ENCODE assay signal across 8 mouse cellular contexts in the genomic region with DNA sequence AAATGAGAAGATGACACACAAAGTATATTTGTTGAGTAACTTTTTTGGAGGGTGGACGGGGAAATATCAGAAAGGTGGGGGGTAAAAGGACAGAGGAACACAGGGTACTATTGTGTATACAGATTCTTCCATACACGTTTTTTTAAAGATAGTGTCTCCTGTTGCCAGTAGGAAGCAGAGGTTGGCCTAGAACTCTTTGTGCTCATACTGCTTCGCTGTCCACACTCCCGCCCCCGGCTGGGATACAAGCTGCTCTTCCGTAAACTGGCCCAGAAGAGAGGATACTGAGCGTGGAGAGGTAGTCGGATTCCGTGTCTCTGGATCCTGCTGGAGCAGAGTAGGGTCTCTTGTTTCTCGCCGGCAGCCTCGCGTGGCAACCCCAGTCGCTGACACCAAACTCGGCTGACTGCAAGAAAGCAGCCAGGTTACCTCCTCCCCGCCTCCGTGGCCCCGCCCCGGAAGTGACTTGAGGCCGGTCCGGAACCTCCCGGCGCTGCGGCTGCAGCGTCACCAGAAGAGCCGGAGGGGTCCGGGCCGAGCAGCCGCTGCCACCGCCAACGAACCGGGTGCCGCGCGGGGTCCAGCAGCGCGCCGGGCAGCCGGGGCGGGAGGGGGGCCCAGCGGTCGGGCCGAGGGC. TPM values are rescaled to one million over a fixed set of nuclear protein-coding genes. Genes with fewer than 3 reads are reported as not detected.
DNase-seq lines count a peak whose midpoint lies in the region; ATAC-seq and TF ChIP-seq lines count a peak whose summit lies in the region.

A gene (plus strand): TSS at position 460 of the 637 bp plus-strand sequence.

- peak; percentile 97 for ATAC-seq in frontal cortex, adult (ENCODE audit: low TSS enrichment)
- ATAC-seq in lung, postnatal 0 days: peak; percentile 98

- no peaks in the 10 kb centered on the region for H3K9me3 ChIP-seq in hindbrain, embryonic 10.5 days
- H3K9me3 ChIP-seq in lung, postnatal 0 days (ENCODE audit: low read length): no peaks in the 10 kb centered on the region

- H3K4me1 ChIP-seq in hindbrain, embryonic 10.5 days (replicated peaks): peaks cover 16% of the 10 kb centered on the region
- H3K4me1 ChIP-seq in lung, postnatal 0 days (ENCODE audit: insufficient read depth, low read depth, low read length): 0 out of 2 replicates have a peak, but pooled peaks cover 4% of the 10 kb centered on the region

- H3K36me3 ChIP-seq in hindbrain, embryonic 10.5 days: no peaks in the 10 kb centered on the region
- H3K36me3 ChIP-seq in lung, postnatal 0 days (ENCODE audit: insufficient read depth, low read length): no peaks in the 10 kb centered on the region

- no peak for TF ChIP-seq CTCF in lung, postnatal 0 days (IDR thresholded peaks at IDR 0.05)

- DNase-seq in MEL-GATA-1-ER (ENCODE audit: extremely low read depth, low read depth): peak; percentile 79
- DNase-seq in cerebellum, adult 8-10 months: peak; percentile 90
- DNase-seq in hindbrain, embryonic 10.5 days (ENCODE audit: low spot score): peak; percentile 94
- DNase-seq in layer of hippocampus, adult 9-11 months: peak; percentile 94
- peak; percentile 97 for DNase-seq in lung, postnatal 0 days (ENCODE audit: low spot score)
- DNase-seq in ovary, postnatal 14 days (ENCODE audit: low spot score): peak; percentile 90
- DNase-seq in thymus, postnatal 14 days: peak; percentile 95

- H3K4me3 ChIP-seq in hindbrain, embryonic 10.5 days: peak within 1 kb of the TSS; percentile 93
- H3K4me3 ChIP-seq in lung, postnatal 0 days (ENCODE audit: low read depth, low read length): peak within 1 kb of the TSS; percentile 96

- H3K27me3 ChIP-seq in hindbrain, embryonic 10.5 days (ENCODE audit: insufficient read depth, poor library complexity, severe bottlenecking): no peaks in the 10 kb centered on the region
- H3K27me3 ChIP-seq in lung, postnatal 0 days (replicated peaks; ENCODE audit: insufficient read depth, low read length): no peaks in the 10 kb centered on the region

- TF ChIP-seq EP300 in lung, postnatal 0 days (IDR thresholded peaks at IDR 0.05): 0 out of 2 replicates have a peak, but pooled peaks have one; percentile 10

- H3K27ac ChIP-seq in hindbrain, embryonic 10.5 days: peak within 1 kb of the TSS; percentile 97
- peak within 1 kb of the TSS; percentile 98 for H3K27ac ChIP-seq in lung, postnatal 0 days (ENCODE audit: low read length)

- peak within 1 kb of the TSS; percentile 81 for H3K4me2 ChIP-seq in lung, postnatal 0 days (replicated peaks; ENCODE audit: low read depth, low read length)

- H3K9ac ChIP-seq in lung, postnatal 0 days (replicated peaks; ENCODE audit: low read depth): peak within 1 kb of the TSS; percentile 94

- 1% methylated on average over 43 of the region's 43 CpGs for WGBS in hindbrain, embryonic 10.5 days
- WGBS in lung, postnatal 0 days: 2% methylated on average over 34 of the region's 43 CpGs

RNA-seq across cellular contexts. Expression of the gene that starts here (rescaled TPM):
- 22.5 and 25.8 TPM in 2 replicates for polyA plus RNA-seq in hindbrain, embryonic 10.5 days (2016; fragmentation: Nextera tagmentation; extraction: Ambion mirVana)
- 14.3 and 14.6 TPM in 2 replicates for polyA plus RNA-seq in lung, postnatal 0 days (2015; fragmentation: Nextera tagmentation; extraction: Ambion mirVana)

Comparison
In these comparisons a context has a peak if more than half of its experiments do, and no peak if none do; other contexts are left out.
1. Peak in every context shown above with its lines: DNase-seq, ATAC-seq, H3K4me3 ChIP-seq and H3K27ac ChIP-seq.